Mouse (Mus musculus) adrenal gland, postnatal 14 days (tissue): ENCODE data around the gene 3100002H09Rik. TPM values are rescaled to one million over a fixed set of nuclear protein-coding genes. Genes with fewer than 3 reads are reported as not detected.
A peak's percentile ranks its signal among the peaks of the same experiment; 100 is the strongest.

Experiments
- DNase-seq: peaks from one replicate; pipeline ENCODE4 v3.0.0; 2021; ENCODE audit warnings: mixed read lengths
- total RNA-seq: library from RNA; stranded (reverse); gene quantifications from 2 replicates; pipeline ENCODE4 v1.2.3, GENCODE M21; 2021

3100002H09Rik gene
- total RNA-seq, 1 experiment from 2014 or later = not detected

DNA sequence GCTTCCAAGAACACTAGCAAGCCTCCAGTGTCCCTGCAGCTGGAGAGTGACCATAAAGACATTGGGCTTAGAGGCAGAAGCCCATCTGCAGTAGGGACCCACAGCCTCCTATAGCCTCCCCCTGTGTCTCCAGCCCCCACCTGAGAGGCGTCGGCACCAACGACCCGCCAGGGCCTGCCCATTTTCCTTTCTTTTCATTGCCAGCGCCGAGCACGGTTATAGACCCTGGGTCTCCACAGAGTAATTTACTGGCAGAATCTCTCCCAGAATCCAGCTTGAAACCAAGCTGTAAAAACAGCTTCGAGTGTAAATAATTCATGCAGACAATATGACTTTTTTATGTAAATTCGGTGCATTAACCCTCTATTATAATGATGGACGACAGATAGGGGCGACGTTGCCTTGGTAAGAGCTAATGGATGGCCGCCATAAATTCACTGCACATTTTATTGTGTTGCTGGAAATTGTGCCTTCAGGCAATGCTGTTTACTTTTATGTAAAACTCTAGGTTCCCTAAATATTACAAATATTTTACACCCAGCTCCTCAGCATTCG, 4.9 kb upstream of the 3100002H09Rik start:
- DNase-seq = no peak

DNA sequence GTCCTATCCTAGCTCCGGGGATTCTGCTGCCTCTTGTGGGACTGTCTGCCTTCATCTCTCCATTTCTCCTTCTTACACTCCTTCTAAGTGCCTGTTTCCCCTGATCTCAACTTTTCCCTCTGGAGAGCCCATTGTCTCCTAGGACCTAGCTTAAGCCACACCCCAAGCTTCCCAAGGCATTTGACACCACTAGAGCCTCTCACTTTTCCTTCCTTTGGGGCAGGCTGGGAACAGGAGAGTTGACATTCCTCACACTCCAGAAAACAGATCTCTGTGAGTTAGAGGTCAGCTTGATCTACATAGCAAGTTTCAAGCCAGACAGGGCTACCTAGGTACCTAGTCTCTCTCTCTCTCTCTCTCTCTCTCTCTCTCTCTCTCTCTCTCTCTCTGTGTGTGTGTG, 3.6 kb upstream of the 3100002H09Rik start:
- no peak for DNase-seq

DNA sequence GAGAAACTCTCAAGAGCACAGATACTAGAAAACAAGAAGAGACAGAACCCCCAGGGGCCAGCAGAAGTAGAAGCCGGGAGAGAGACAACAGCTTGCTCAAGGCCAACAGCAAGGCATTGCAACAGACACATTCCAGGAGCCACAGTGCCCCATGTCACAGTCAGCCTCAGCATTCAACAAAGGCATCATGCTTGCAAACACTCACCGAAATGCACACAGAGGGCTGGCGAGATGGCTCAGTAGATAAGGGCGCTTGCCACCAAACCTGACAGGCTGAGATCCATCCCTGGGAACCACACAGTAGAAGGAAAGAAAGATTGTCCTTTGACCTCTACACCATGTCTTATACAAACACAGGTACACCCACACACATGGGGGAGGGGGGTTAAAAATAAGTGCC, 1.2 kb upstream of the 3100002H09Rik start:
- no peak for DNase-seq

DNA sequence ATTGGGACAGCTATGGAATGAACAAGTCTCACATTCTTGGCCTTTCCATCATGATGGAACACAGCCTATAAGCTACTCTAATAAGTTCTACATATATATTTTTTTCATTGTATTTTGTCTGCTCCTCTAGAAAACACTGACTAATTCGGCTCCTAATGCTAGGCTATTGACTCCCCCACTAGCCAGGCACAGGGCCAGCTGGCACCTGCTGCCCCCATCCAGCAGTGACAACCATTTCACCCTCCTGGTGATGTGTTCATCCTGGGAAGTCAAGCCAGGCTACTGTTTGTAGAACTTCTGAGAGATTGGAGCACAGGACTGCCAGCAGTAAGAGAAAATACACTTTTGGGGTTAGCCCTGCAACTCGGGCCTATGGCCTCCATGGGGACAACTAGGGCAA, 537 bp downstream of the 3100002H09Rik start:
- no peak for DNase-seq

DNA sequence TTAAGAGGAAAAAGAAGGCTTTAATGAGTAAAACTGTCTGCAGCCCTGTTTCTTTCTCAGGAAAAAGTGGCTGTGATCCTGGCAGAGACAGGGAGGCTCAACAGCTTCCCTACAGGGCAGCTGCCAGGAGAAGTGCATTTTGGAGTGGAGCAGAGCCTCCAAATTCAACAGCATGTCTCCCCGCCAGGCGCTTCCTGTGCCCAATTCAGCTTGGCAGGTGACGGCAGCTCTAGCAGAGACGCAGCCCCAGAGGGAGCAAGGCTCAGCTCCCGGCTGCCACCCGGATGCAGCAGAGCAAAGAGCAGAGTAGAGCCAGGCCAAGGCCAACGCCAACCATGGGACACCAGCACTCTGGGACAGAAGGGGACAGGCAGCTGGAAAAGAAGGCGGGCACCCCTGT, 3.4 kb downstream of the 3100002H09Rik start:
- DNase-seq = peak; percentile 13

DNA sequence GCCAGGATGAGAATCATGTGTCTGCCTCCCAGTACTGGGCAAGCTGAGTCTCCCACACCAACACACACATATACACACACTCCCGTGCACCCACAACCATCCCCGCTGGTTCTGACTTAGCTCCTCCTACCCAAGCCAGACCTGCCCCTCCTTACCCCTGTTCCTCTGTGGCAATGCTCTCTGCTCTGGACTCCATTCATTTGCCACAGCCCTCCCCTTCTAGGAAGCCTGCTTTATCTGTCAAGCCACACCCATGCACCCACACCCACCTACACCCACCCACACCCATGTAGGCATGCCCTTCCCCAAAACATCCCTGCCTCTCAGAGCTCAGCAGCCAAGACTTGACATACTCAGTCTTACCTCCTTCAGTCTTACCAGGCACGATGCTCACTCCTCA, 4.4 kb downstream of the 3100002H09Rik start:
- no peak for DNase-seq

DNA sequence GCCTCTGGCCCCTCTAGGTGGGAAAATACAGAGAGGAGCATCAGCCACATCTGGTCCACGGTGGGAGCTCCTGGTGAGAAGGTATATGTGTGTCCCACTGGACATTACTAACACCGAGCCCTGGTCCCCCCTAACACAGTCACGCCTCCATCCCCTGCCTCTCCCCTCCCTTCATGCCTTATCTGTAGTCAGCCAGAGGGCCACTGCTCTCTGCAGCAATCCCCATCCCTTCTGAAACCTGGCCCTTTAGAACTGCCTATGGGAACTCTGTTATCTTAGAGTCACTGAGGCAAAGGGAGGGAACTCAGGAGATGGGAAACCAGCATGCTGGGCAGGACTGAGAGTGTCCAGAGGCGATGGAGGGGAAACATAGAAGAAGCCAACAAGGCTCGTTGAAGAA, 5.3 kb downstream of the 3100002H09Rik start:
- no peak for DNase-seq

DNA sequence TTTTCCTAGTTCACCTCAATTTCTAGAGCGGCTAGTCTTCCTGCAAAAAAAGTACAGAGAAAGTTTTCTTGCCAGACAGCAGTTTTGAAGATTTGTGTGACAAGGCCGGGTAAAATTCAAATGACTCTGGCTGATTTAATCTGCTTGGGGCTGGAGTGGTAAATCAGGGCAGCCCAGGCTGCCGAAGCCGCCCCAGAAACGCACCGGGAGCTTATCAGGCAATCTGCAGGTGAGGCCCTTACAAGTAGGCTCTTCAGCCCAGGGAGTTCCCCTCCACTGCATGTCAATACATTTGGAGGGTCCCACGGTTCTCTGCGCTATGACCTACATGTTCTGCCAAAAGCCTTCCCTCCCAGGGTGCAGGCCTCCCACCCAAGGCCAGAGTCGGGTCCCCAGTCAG, 6.9 kb downstream of the 3100002H09Rik start:
- DNase-seq = no peak

DNA sequence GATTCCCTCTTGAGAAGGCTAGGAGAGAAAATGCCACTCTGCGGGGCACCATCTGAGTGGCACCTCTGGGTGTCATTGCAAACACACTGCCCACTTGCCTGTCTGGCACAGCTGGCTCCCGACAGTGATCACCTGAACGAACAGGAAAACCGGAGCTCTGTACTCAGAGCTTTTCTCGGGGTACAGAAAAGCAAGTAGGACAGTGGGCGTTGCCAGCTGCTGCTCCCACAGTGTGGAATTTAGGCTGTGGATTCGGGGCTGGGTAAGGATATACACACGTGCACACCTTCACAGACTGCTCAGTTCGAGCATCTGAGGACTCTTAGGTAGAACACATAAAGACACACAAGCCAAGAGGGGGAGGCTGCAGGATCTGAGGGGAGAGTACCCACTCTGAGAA, 14.7 kb downstream of the 3100002H09Rik start:
- DNase-seq = no peak

DNA sequence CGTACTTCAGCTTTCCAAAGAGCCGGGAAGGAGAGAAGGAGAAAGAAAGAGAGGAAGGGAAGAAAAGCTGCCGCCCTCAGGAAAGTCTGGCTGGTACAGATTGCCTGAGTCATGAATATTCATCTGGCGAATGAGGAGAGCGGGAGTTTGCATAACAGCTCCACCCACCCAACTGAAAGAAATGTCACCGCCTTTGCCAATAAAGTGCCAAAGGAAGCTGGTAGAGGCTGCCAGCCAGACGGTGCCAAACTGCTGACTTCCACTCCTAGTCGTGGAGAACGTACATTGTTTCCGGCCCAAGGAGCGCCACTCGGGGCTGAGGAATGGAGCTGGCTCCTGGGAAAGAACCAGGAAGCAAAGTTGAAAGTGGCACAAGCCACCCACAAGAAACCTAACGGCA, 15.7 kb downstream of the 3100002H09Rik start:
- peak; percentile 68 for DNase-seq

DNA sequence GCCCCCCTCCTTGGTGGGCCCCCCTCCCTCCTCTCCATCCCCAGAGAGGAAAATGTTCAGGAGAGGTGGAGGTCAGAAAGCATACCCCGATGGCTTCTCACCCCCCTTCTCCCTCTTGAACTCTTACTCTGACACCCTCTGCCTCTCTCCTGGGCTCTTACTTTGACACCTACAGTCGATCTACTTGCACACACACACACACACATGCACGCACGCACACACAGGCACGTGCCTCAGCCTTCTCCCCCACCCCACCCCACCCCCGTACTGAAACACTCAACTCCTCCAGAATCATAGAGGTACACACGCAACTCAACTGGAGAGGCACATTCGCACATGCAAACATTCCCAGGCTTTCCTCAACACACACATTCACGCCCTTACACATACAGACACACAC, 16.9 kb downstream of the 3100002H09Rik start:
- no peak for DNase-seq

DNA sequence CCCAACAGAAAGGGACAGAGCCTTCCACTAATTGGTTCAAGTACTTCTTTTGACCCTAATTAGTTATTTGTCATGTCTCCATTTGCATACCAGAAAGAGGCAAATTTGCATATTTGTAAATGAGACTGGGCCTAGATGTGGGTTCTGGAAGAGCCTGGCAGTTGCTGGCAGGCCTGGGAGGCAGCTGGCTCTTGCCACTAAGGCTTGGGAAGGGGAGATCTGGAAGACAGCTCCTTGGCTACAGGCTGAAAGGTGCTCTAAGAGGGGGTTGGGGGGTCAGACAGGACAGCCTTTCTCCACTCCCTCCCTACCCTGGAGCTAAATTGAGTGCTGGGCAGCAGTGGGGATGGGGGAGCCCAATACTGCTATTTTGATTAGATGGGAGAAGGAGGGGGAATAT, 17.4 kb downstream of the 3100002H09Rik start:
- DNase-seq = no peak

DNA sequence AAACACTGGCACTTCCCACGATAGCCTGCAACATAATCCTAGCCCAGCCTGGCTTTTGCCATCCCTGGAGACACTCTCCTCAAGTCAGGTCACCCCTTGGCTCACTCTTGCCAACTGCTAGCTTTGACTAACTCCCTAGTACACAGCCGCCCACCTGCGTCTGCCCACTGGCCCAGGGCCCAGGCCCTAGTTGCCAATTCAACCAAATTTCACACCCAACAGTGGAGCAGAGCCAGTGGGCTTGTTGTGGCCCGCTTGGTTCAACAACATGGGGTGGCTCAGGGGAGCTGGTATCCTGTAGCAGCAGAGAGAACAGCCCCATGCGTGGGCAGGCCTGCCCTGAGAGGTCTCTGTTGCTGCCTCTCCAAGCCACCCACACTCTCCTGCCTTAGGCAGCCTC, 18.4 kb downstream of the 3100002H09Rik start:
- DNase-seq = peak; percentile 12

DNA sequence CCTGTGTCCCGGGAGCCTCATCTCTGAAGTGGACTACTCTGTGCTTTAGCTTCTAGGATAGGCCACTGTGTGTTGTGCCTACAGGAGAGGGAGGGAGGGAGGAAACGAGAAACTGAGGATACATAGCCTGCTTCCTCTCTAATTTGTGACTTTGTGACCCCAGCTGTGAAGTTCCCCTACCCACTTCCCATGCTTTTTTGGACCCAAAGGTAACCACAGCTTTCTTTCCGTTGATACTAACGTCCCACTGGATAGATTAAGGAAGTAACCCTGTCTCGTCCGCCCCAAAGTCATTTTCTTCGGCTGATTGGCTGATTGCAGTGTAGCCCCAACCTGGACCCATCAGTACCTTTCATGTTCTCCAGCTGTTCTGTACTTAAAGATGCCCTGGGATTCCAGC, 29.9 kb downstream of the 3100002H09Rik start:
- no peak for DNase-seq

DNA sequence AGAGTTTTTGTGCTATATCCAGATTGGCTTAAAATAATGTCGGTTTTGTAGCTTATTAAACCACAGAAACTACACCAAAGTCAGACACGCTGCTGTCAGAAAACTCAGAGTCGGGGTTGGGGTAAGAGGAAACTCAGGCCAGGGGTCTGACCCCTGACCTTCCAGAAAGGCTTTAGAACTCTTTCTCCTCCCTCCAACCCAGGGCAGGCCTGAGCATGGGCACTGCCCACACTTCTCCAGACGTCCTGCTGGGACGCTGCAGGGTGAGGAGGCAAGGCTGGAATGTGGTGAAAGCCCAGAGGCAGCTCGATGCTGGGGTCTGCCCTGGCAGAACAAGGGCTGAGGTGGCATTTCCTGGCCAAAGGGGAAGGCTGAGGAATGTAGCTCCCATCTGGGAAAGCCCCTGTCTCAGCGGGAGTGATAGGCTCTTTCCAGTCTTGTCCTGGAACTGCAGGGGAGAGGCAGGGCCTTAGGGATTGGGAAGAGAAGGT, 34.6 kb downstream of the 3100002H09Rik start:
- DNase-seq = no peak

DNA sequence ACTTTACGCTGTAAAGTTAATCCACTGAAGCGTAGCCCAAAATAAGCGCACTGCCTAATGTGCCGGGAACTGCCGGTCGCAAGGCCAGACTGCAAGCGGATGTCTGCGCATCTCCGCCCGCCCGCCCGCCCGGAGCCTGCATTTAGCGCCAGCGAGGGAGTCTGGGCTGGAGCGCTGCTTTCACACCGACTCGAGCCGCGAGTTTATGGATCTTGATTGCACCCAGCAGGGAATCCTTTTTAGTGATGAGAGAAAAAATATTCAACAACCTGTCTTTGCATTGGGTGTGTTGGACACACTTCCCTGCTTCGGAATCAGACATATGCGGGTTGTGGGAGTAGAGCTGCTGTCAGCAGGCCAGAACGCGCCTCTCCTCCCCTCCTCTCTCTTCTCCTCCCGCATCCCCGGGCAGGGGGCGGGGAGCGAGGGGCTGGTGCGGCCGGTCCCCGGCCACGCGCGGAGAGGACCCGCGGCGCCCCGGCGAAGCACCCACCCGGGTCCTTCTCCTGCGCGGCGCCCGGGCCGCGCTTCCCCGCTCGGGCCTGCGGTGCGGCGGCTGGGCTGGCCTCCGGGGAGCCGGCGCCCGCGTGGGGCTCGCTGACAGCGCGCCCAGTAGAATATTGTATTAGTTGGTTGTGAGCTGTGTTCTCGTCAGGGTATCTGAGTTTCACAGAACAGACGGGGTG, 35.2 kb downstream of the 3100002H09Rik start:
- no peak for DNase-seq

DNA sequence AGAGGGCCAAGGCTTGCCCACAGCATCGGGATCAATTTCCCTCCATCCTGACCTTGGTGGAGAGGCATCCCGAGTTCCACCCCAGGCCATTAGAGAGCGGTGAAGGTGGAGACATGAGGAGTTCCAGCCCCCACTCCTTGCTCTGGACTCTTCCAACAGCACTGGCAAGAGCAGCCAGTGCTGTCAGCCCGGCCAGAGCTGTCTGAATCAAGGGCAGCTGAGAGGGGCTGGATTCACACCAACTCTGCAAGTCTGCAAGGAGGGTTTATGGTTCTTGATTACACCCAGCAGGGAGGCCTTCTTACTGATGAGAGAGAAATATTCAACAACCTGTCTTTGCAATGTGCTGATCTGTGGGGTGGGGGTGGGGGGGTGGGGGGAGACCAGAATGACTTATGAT, 37.0 kb downstream of the 3100002H09Rik start:
- DNase-seq = no peak

DNA sequence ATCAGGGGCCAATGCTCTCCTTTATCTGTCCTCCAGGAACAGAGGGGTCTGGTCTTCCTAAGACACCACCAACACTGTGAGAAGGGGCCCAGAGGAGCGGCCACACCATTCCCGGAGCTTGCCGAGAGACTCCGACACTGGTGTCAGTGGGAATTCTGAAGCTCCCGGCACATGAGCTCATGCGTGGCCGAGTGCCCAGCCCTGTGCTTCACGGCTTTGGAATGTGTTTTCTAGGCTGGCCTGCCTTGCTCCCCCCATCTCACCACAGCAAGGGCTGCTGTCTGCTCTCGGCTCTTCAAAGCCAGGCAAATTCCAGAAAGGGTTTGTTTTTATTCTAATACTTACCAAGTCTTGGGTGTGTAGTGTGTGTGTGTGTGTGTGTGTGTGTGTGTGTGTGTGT, 39.6 kb downstream of the 3100002H09Rik start:
- DNase-seq = peak; percentile 75

DNA sequence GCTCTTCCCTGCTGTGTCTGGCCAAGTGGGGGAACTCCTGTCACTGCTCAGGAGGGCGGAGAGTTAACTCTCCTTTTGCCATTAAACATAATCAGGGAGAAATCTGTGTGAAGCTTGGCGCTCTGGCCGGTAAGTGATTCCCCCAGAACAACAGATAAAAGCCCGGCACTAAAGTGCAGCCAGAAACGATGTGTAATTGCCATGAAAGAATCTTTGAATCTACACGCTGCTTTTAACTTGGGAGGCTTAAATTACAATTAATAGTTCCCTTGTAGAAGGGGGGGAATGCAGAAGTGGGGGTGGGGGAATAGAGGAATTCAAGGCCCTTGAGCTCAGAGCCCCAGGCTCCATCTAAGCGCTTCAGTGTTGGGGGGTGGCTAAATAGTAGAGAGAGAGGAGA, 40.9 kb downstream of the 3100002H09Rik start:
- no peak for DNase-seq

DNA sequence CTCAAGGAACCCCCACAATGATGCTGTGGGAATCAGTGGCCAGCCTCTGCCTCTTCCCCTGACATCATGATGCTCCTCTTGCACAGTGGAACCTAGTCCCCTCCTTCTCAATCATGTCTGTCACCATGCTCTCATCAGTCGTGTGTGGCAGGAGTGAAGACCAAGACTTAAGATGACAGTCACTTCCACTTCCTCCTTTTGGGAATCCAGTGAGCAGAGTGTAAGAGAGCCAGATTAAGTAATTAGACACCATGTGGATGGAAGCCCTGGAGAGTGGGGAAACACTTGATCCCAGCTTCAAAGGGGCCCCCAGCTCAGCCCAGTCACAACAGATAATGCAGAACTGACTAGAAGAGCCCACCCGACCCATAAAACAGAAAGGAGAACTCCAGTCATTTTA, 47.2 kb downstream of the 3100002H09Rik start:
- no peak for DNase-seq

DNA sequence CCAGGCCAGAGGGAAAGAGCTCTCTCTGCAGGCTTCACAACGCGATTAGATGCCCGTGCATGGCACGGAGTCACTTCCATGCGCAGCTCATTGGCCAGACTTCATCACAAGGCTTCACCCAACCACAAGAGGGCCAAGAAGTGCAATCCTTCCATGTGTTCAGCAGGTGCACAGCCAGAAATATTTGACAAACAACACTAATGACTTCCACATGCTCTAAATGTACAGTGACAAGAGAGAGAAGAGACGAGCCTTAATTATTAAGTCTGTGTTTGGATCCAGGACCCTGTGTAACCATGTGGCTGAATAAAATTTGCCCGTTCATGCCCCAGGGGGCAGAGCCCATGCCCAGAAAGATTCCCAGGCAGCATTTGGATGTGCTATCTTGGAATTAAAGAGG, 47.9 kb downstream of the 3100002H09Rik start:
- DNase-seq = no peak
